Mouse (Mus musculus) limb, embryonic 12.5 days (tissue): Measurements from ENCODE around the gene Cldn7. TPM values are rescaled to one million over a fixed set of nuclear protein-coding genes. Genes with fewer than 3 reads are reported as not detected.
A peak's percentile ranks its signal among the peaks of the same experiment; 100 is the strongest.
"Not testable (repeated sequence)": the region's sequence is repeated elsewhere in the genome, so short reads cannot be mapped to it uniquely, and the experiment has no call there.

ENCODE experiments used
- ATAC-seq: fragments of 200-750 bp; cut with Nextera tagmentation; 2 replicates; pipeline ENCODE4 v1.8.0; 2017; ENCODE audit warnings: low read depth, moderate TSS enrichment; ENCODE audit not compliant: insufficient number of reproducible peaks, insufficient read depth, low FRiP score, low TSS enrichment
- H3K27ac ChIP-seq: fragments of 300-500 bp; sonication (generic); 2 replicates; pipeline ENCODE4 v1.5.1; 2016; ENCODE audit warnings: mild to moderate bottlenecking, moderate library complexity
- H3K27me3 ChIP-seq: fragments of 300-500 bp; sonication (generic); 2 replicates; pipeline ENCODE4 v1.6.1; 2016; ENCODE audit warnings: mild to moderate bottlenecking, moderate library complexity
- H3K36me3 ChIP-seq: fragments of 300-500 bp; sonication (generic); 2 replicates; pipeline ENCODE4 v1.6.1; 2016; ENCODE audit warnings: mild to moderate bottlenecking, moderate library complexity
- H3K4me1 ChIP-seq: fragments of 300-500 bp; sonication (generic); replicated peaks from 2 replicates; pipeline ENCODE4 v1.6.1; 2016
- H3K4me2 ChIP-seq: fragments of 300-500 bp; sonication (generic); 2 replicates; pipeline ENCODE4 v1.6.1; 2016; ENCODE audit warnings: mild to moderate bottlenecking, moderate library complexity
- H3K4me3 ChIP-seq: fragments of 300-500 bp; sonication (generic); replicated peaks from 2 replicates; pipeline ENCODE4 v1.5.1; 2016; ENCODE audit warnings: mild to moderate bottlenecking
- H3K9ac ChIP-seq: fragments of 300-500 bp; sonication (generic); replicated peaks from 2 replicates; pipeline ENCODE4 v1.6.1; 2016; ENCODE audit warnings: mild to moderate bottlenecking, moderate library complexity
- H3K9me3 ChIP-seq: fragments of 300-500 bp; sonication (generic); 2 replicates; pipeline ENCODE4 v1.6.1; 2016; ENCODE audit warnings: mild to moderate bottlenecking, moderate library complexity
- WGBS: fragments of 180-500 bp; shearing (Covaris S2); methylation state at CpG from one replicate; pipeline ENCODE4 v1.1.7; 2016; 5-methylcytosine and 5-hydroxymethylcytosine counted together
- polyA plus RNA-seq: library from polyadenylated mRNA; unstranded; fragments of >200 nt; fragmentation: Nextera tagmentation; extraction: Ambion mirVana; gene quantifications from 2 replicates; pipeline ENCODE4 v1.2.1, GENCODE M21; 2016

Gene Cldn7
- polyA plus RNA-seq, 1 experiment from 2014 or later = 18.1 TPM

DNA sequence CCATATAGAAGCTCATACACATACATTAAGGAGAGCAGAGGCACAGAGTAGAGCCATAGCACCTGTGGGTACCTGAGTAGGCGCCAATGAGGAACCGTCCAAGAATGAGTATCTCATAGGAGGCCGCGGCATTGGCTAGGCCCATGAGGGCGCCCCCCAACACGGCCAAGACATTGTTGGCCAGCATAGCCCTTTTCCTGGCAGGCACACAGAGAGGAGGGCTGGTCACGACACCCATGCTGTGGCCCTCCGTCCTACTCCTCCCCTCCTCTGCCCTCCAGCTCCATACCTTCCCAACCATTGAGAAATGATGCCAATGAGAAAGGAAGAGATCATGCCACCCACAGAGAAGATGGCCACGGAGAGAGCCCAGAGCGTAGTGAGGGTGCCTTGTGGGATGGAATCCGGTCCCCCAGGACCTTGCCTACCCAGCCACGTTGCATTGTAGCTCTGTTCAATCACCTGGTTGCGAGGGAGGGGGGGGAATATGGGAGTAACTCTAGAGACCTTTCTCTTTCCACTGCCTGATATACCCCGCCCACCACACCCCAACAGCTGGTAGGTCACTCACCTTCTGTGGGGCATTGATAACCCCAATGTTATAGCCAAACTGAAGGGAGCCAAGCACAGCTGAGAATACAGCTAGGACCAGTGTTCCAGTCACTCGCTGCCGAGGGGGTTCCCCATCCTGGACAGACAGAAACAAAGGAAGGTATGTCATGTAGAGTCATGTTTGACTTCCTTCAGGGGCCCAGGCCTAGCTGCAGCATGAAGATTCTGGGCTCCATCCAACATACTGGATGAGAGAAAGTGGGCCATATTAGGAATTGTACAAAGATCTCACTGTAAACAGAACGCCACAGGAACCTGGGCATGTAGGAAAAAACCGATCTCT is 18.3 kb upstream of the Cldn7 start:
- Histone ChIP-seq H3K4me1 (peaks cover 27% of the 10 kb centered on the region), H3K4me3 (peak overlapping the region; percentile 57), H3K27me3 (no peaks in the 10 kb centered on the region), H3K36me3 (peaks cover 51% of the 10 kb centered on the region), H3K9me3 (no peaks in the 10 kb centered on the region), H3K9ac (peak overlapping the region; percentile 74; the same call in 1 of the 2 replicates), H3K4me2 (peak overlapping the region; percentile 80), H3K27ac (peak overlapping the region; percentile 96; the same call in 1 of the 2 replicates)
- WGBS = 89% methylated on average over 18 of the region's 18 CpGs
- no peak for ATAC-seq

DNA sequence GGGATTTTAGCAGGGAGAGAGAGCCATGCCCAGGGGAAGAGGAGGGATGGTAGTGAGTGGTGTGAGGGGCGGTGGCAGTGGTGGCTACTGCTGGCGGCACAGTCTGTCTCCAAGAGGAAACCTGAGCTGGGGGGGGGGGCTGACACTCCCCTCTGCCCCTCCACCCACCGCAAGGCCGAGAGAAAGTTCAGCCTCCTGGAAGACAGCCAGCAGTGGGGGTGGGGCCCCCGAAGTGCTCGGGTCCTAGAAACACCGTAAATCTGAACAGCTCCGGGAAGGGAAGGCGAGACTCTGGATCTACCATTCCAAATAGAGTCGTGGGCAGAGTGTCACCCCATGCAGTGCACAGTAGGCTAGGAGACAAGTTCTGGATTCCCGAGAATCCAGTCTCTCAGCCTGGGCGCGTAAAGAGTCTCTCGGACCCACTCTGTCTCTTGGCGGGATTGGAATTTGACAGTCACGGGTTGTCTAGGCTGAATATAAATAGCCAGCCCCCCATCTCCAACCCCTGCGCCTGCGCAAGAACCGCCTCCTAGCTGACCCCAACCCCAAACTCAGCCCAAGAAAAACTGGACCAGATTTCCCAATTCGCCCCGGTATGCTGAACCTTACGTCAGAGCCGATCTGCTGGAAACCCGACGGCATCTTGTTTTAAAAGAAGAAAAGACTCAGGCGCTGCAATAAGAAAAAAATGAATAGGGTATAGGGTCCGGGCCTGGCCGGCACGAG is 17.1 kb upstream of the Cldn7 start:
- H3K9ac ChIP-seq = peak overlapping the region; percentile 74
- no peaks in the 10 kb centered on the region for H3K27me3 ChIP-seq
- H3K4me1 ChIP-seq = peaks cover 24% of the 10 kb centered on the region
- peak overlapping the region; percentile 80 for H3K4me2 ChIP-seq
- under 1% methylated on average over 29 of the region's 29 CpGs for WGBS
- no peaks in the 10 kb centered on the region for H3K9me3 ChIP-seq
- H3K4me3 ChIP-seq = peak overlapping the region; percentile 57
- H3K36me3 ChIP-seq = peaks cover 39% of the 10 kb centered on the region
- ATAC-seq = peak; percentile 38
- H3K27ac ChIP-seq = peak overlapping the region; percentile 96

DNA sequence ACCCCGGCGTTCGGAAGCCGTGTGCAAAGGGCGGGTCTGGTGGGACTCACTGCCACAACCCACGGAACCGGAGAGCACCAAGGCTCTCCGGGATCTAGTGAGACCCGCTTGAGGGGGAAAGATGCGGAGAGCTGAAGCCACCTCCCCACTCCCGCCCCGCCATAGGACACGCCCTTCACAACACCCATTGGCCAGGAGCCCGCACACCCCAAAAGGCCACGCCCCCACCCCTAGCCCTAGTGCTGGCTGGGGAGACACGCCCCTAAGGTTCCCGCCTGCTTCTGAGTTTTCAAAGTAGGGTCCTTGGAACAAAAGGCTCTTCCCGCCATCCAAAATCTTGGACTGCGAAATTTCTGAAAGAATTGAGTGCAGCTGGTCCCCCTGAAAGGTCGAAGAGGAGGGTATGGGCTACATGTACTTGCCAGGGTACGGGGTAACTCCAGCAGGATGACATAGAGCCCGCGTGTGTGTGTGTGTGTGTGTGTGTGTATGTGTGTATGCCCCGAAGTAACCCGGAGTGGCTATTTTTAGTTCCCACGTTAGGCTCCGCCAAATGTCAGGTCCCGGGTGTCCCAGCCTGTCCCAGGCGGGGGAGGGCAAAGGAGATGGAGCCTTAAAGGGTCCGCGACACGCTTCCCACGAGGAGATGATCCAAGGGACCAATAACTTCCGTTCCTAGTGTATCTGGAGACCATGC is 16.4 kb upstream of the Cldn7 start, which contains the start of gene Slc2a4:
Gene Slc2a4 (minus strand): TSS at position 123 of the 697 bp plus-strand sequence.
- H3K9me3 ChIP-seq = no peaks in the 10 kb centered on the region
- peak within 1 kb of the TSS; percentile 57 for H3K4me3 ChIP-seq
- peak within 1 kb of the TSS; percentile 74 for H3K9ac ChIP-seq
- peak within 1 kb of the TSS; percentile 80 for H3K4me2 ChIP-seq
- H3K27ac ChIP-seq = peak within 1 kb of the TSS; percentile 96
- no peaks in the 10 kb centered on the region for H3K27me3 ChIP-seq
- H3K36me3 ChIP-seq = peaks cover 32% of the 10 kb centered on the region
- WGBS = under 1% methylated on average over 34 of the region's 34 CpGs
- ATAC-seq = peak; percentile 93
- peaks cover 24% of the 10 kb centered on the region for H3K4me1 ChIP-seq

DNA sequence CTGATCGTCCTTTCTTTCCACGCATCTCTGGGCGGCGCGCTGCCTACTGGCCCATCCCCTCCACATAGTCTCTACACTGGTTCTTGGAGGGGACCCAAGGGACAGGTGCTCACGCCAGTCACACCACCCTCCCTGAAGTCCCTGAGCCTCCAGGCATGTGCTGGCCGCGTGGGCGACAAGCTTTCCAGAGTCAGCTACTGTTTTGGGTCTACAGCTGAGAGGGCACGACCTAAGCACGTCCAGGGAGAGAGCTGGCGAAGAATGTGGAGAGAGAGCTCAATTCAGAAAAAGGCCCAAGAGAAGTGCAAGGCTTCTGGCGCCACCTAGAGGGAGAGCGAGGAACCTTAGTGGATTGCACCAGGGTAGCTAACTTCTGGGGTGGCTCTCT is 15.8 kb upstream of the Cldn7 start:
- Histone ChIP-seq H3K27ac (peak overlapping the region; percentile 96), H3K27me3 (no peaks in the 10 kb centered on the region), H3K4me1 (peaks cover 24% of the 10 kb centered on the region), H3K9me3 (no peaks in the 10 kb centered on the region), H3K36me3 (peaks cover 27% of the 10 kb centered on the region), H3K9ac (peak overlapping the region; percentile 74), H3K4me2 (peak overlapping the region; percentile 80), H3K4me3 (peak overlapping the region; percentile 57)
- WGBS = 0% methylated on average over 14 of the region's 14 CpGs
- ATAC-seq = peak; percentile 49

DNA sequence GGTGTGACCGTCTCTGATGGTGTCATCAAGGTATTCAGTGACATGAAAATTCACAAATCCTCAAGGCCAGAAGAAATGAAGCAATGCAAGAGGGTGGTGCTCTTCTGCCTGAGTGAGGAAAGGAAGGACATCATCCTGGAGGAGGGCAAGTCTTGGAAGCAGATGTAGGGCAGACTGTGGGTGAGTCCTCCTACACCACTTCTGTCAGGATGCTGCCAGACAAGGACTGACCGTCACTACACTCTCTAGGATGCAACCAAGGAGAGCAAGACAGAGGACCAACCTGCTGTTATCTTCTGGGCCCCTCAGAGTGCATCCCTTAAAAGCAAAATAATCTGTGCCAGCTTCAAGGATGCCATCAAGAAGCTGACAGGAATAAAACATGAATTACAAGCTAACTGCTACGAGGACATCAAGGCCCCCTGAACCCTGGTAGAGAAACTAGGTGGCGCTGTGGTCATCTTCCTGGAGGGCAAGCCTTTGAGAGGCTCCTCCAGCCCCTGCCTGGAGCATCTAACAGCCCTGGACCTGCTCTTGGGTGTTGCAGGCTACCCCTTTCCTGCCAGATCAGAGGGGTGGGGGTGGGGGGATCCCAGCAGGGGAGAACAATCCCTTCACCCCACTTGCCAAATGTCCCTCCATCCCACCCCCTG is 13.6 kb upstream of the Cldn7 start:
- H3K27ac ChIP-seq = no peak overlapping the region
- WGBS = 45% methylated on average over 4 of the region's 4 CpGs
- H3K9ac ChIP-seq = no peak overlapping the region
- no peaks in the 10 kb centered on the region for H3K9me3 ChIP-seq
- peaks cover 19% of the 10 kb centered on the region for H3K4me1 ChIP-seq
- ATAC-seq = no peak
- H3K4me3 ChIP-seq = no peak overlapping the region
- no peaks in the 10 kb centered on the region; the same call in 1 of the 2 replicates for H3K27me3 ChIP-seq
- H3K36me3 ChIP-seq = peaks cover 6% of the 10 kb centered on the region
- H3K4me2 ChIP-seq = no peak overlapping the region

DNA sequence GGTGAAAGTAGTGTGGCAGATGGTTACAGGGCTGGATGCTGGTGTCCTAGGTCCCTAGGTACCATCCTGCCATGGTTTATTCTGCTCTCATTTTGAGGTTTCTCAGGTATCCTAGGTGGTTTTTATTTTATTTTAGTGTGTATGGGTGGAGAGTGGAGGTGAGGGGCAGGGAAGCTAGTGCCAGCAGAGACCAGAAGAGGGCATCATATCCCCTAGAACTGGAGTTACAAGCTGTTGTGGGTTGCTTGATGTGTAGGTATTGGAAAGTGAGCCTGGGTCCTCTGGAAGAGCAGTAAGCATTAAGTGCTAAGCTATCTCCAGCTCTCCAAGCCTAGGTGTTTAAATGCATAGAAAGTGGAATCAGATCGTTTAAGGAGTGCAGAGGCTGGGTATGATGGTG is 12.3 kb upstream of the Cldn7 start:
- Histone ChIP-seq H3K36me3 (no peaks in the 10 kb centered on the region), H3K4me2 (no peak overlapping the region), H3K27ac (no peak overlapping the region), H3K9me3 (no peaks in the 10 kb centered on the region), H3K4me3 (no peak overlapping the region), H3K4me1 (peaks cover 6% of the 10 kb centered on the region; the same call in 1 of the 2 replicates), H3K27me3 (no peaks in the 10 kb centered on the region; the same call in 1 of the 2 replicates), H3K9ac (no peak overlapping the region)
- WGBS = 60% methylated on average over 1 of the region's 1 CpGs
- no peak for ATAC-seq

DNA sequence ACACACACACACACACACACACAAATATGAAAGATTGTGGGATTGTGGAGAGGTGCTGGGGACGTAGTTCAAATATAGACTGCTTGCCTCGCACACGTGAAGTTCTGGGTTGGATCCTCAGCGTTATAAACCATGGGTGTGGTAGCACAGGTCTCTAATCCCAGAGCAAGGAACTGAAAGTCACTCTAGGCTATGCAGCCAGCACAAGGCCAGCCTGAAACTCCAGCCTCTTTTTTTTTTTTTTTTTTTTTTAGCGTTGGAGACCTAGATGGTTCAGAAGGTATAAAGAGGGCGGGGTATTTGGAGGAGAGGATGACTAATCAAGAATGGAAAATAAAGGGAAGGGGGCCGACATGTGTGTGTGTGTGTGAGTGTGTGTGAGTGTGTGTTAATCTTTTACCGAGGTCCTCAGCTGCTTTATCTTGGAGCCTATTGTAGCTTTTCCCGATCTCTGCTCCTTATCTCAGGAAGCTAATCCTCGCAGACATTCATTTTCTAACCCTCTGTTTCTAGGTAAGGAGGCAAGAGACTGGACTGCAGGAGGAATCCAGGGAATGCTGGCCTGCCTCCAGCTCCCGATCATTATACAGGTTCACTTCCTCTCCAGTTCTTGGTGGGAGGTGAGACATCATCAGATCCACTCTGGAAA is 11.2 kb upstream of the Cldn7 start:
- Histone ChIP-seq H3K4me1 (0 out of 2 replicates have a peak, but pooled peaks cover 4% of the 10 kb centered on the region), H3K9ac (no peak overlapping the region), H3K4me2 (no peak overlapping the region), H3K27me3 (peaks cover 2% of the 10 kb centered on the region; the same call in 1 of the 2 replicates), H3K4me3 (no peak overlapping the region), H3K27ac (no peak overlapping the region), H3K36me3 (no peaks in the 10 kb centered on the region), H3K9me3 (no peaks in the 10 kb centered on the region)
- ATAC-seq = no peak
- WGBS = 72% methylated on average over 11 of the region's 11 CpGs

DNA sequence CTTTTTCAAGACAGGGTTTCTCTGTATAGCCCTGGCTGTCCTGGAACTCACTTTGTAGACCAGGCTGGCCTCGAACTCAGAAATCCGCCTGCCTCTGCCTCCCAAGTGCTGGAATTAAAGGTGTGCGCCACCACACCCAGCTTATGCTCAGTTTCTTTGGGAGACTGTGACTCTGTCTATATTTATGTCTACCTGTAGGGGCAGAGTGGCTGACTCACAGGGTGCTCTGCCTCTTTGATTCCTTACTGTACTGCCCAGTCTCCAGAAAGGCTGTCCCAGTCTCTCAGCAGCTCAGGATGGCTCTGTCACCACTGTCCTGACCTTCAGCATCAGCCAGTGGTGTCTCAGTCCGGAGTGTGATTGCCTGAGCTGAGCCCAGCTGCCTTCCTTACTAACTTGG is 9.0 kb upstream of the Cldn7 start:
- not testable (repeated sequence) for H3K27ac ChIP-seq, ATAC-seq, H3K4me2 ChIP-seq, H3K9ac ChIP-seq, H3K4me1 ChIP-seq, H3K36me3 ChIP-seq, H3K9me3 ChIP-seq, H3K4me3 ChIP-seq
- 82% methylated on average over 4 of the region's 4 CpGs for WGBS
- peaks cover 12% of the 10 kb centered on the region; the same call in 1 of the 2 replicates for H3K27me3 ChIP-seq

DNA sequence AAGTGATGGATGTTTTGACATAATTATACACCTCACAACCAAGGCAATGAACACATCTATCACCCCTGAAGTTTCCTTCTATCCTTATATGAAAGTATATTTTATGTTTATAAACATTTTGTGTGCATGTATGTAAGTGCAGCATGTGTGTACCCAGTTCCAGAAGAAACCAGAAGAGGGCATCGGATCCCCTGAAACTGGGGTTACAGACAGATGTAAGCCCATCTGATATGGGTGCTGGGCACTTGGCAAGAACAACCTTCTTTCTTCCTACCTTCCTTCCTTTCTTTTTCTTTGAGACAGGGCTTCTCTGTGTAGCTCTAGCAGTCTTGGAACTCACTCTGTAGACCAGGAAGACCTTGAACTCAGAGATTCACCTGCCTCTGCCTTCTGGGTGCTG is 8.4 kb upstream of the Cldn7 start:
- no peak for ATAC-seq
- Histone ChIP-seq H3K4me2 (no peak overlapping the region), H3K27ac (no peak overlapping the region), H3K36me3 (no peaks in the 10 kb centered on the region), H3K27me3 (peaks cover 18% of the 10 kb centered on the region), H3K4me1 (no peaks in the 10 kb centered on the region), H3K4me3 (no peak overlapping the region), H3K9ac (no peak overlapping the region), H3K9me3 (no peaks in the 10 kb centered on the region)
- WGBS = 67% methylated on average over 1 of the region's 1 CpGs

DNA sequence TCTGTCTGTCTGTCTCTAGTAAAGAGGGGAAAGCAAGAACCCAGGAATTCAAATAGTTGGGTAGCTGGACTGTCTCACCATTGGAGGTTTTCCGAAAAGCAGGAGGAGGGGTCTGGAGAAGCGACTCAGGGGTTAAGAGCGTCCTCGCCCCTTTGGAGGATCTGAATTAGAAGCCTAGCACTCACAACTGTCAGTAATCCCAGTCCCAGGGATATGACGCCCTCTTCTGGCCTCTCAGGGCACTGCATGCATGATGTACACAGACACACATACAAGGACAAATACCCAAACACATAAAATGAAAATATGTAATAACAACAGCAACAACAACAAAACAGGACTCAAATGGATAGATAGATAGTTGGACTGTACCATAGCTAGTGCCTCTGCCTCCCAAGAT is 4.0 kb upstream of the Cldn7 start:
- Histone ChIP-seq H3K27ac (no peak overlapping the region), H3K36me3 (no peaks in the 10 kb centered on the region), H3K4me3 (no peak overlapping the region), H3K9ac (no peak overlapping the region), H3K4me2 (no peak overlapping the region), H3K9me3 (no peaks in the 10 kb centered on the region), H3K27me3 (peaks cover 61% of the 10 kb centered on the region), H3K4me1 (peaks cover 7% of the 10 kb centered on the region; the same call in 1 of the 2 replicates)
- ATAC-seq = no peak
- 34% methylated on average over 5 of the region's 5 CpGs for WGBS
